Mouse (Mus musculus): ENCODE data around the gene Aff1.

DNA sequence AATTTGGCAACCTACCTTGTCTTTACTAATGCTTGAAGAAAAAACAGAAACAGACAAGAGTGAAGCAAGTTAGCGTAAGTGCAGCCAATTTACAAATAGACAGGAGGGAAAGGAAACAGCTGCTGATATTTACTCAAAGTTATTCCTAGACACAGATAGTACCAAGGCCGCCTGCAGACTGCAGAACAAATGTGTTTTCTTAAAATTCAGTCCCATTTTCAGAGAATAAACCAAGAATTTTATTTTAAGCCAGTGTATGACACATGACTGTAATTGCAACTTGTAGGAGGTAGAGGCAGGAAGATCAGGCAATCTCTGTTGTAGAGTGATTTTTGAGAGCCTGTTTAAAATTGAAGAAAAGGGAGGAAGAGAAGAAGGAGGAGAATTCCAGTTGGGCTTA, 19.7 kb downstream of the Aff1 start:
- TF ChIP-seq CTCF (IDR thresholded peaks at IDR 0.05; ENCODE audit: low read depth, low read length) (no peak), POLR2A (IDR thresholded peaks at IDR 0.05; ENCODE audit: extremely low read depth, insufficient read depth, low read length) (no peak)

All from liver, adult 2 months (tissue).